Mouse (Mus musculus) neural tube, embryonic 11.5 days (tissue): Measurements from ENCODE around the gene Nap1l2. TPM values are rescaled to one million over a fixed set of nuclear protein-coding genes. Genes with fewer than 3 reads are reported as not detected.

Experiments
- ATAC-seq: fragments of 200-750 bp; cut with Nextera tagmentation; 2 replicates; pipeline ENCODE4 v1.8.0; 2017; ENCODE audit warnings: moderate number of reproducible peaks, mild to moderate bottlenecking, moderate TSS enrichment, moderate library complexity; ENCODE audit not compliant: insufficient read depth, low FRiP score, low TSS enrichment
- DNase-seq: peaks from one replicate; pipeline ENCODE4 v3.0.0-alpha.2; 2015; ENCODE audit warnings: low spot score
- H3K27ac ChIP-seq: fragments of 300-500 bp; sonication (generic); 2 replicates; pipeline ENCODE4 v1.5.1; 2014; ENCODE audit warnings: low read depth, mild to moderate bottlenecking, low read length
- H3K27me3 ChIP-seq: fragments of 300-500 bp; sonication (generic); 2 replicates; pipeline ENCODE4 v1.6.1; 2014; ENCODE audit warnings: mild to moderate bottlenecking, low read length, mixed read lengths; ENCODE audit not compliant: control insufficient read depth, insufficient read depth
- H3K36me3 ChIP-seq: fragments of 300-500 bp; sonication (generic); 2 replicates; pipeline ENCODE4 v1.6.1; 2014; ENCODE audit warnings: mild to moderate bottlenecking, low read length, moderate library complexity, mixed read lengths; ENCODE audit not compliant: control insufficient read depth, insufficient read depth
- H3K4me1 ChIP-seq: fragments of 300-500 bp; sonication (generic); 2 replicates; pipeline ENCODE4 v1.6.1; 2014; ENCODE audit warnings: low read length, mixed read lengths; ENCODE audit not compliant: control insufficient read depth, insufficient read depth
- H3K4me2 ChIP-seq: fragments of 300-500 bp; sonication (generic); 2 replicates; pipeline ENCODE4 v1.6.1; 2014; ENCODE audit warnings: low read depth, mild to moderate bottlenecking, moderate library complexity
- H3K4me3 ChIP-seq: fragments of 300-500 bp; sonication (generic); 2 replicates; pipeline ENCODE4 v1.5.1; 2014; ENCODE audit warnings: low read depth, low read length
- H3K9ac ChIP-seq: fragments of 300-500 bp; sonication (generic); 2 replicates; pipeline ENCODE4 v1.6.1; 2014; ENCODE audit warnings: mild to moderate bottlenecking, low read length
- H3K9me3 ChIP-seq: fragments of 300-500 bp; sonication (generic); 2 replicates; pipeline ENCODE4 v1.6.1; 2016; ENCODE audit warnings: low read length; ENCODE audit not compliant: control insufficient read depth
- WGBS: fragments of 180-500 bp; shearing (Covaris S2); extraction: QIAGEN DNeasy Blood & Tissue Kit; methylation state at CpG from one replicate; pipeline ENCODE4 v1.1.7; 2014; 5-methylcytosine and 5-hydroxymethylcytosine counted together
- polyA plus RNA-seq: library from polyadenylated mRNA; unstranded; fragments of >200 nt; fragmentation: Nextera tagmentation; extraction: Ambion mirVana; gene quantifications from 2 replicates; pipeline ENCODE4 v1.2.1, GENCODE M21; 2014

Nap1l2 gene
- polyA plus RNA-seq, 1 experiment from 2014 or later = 25.5 TPM

DNA sequence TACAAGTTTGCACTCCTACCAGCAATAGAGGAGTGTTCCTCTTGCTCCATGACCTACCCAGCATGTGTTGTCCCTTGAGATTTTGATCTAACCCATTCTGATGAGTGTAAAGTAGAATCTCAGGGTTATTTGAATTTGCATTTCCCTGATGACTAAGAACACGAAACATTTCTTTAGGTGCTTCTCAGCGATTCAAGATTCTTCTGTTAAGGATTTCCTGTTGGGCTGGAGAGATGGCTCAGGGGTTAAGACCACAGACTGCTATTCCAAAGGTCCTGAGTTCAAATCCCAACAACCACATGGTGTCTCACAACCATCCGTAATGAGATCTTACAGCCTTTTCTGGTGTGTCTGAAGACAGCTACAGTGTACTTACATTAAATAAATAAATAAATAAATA, 47.9 kb downstream of the Nap1l2 start:
- no peak for ATAC-seq
- H3K4me3 ChIP-seq = no peak overlapping the region
- no peak overlapping the region for H3K27ac ChIP-seq
- no peaks in the 10 kb centered on the region for H3K27me3 ChIP-seq
- H3K36me3 ChIP-seq = no peaks in the 10 kb centered on the region
- no peaks in the 10 kb centered on the region for H3K9me3 ChIP-seq
- WGBS = 74% methylated on average over 3 of the region's 3 CpGs
- no peak overlapping the region for H3K4me2 ChIP-seq
- no peak overlapping the region for H3K9ac ChIP-seq
- H3K4me1 ChIP-seq = no peaks in the 10 kb centered on the region
- DNase-seq = no peak

Other genes with a start within 250 kb of the Nap1l2 start
- not detected in 2 replicates for gene Cdx4, start 134.8 kb upstream of the Nap1l2 start, polyA plus RNA-seq
- 5.3 and 5.6 TPM in 2 replicates for gene Chic1, start 169.8 kb upstream of the Nap1l2 start, polyA plus RNA-seq
- gene Tsx, start 227.8 kb upstream of the Nap1l2 start, polyA plus RNA-seq = 0.29 and 0.82 TPM in 2 replicates
- not detected in 2 replicates for gene Gm26992, start 235.4 kb upstream of the Nap1l2 start, polyA plus RNA-seq